Mouse (Mus musculus) heart, embryonic 14.5 days (tissue): ENCODE results near the gene Scrn1. TPM values are rescaled to one million over a fixed set of nuclear protein-coding genes. Genes with fewer than 3 reads are reported as not detected.

Experiments used
- ATAC-seq: fragments of 200-750 bp; cut with Nextera tagmentation; 2 replicates; pipeline ENCODE4 v1.8.0; 2017; ENCODE audit warnings: low read depth, moderate TSS enrichment; ENCODE audit not compliant: insufficient number of reproducible peaks, insufficient read depth, low FRiP score
- H3K27ac ChIP-seq, 2 experiments: fragments of 200-500 bp in 1 of 2; fragments of 300-500 bp in 1 of 2; sonication (generic) in 1 of 2; replicated peaks in 1 of 2; 2 replicates each; pipeline ENCODE4 v1.5.1; 2012 to 2014; ENCODE audit warnings: low read depth in 2 of 2, low read length in 2 of 2, control low read depth in 1 of 2, mild to moderate bottlenecking in 1 of 2, mixed read lengths in 1 of 2; ENCODE audit not compliant: control insufficient read depth in 1 of 2, insufficient read depth in 1 of 2
- H3K27me3 ChIP-seq: fragments of 300-500 bp; sonication (generic); 2 replicates; pipeline ENCODE4 v1.6.1; 2014; ENCODE audit warnings: mild to moderate bottlenecking, low read length, control low read depth; ENCODE audit not compliant: control insufficient read depth, insufficient read depth
- H3K36me3 ChIP-seq: fragments of 300-500 bp; sonication (generic); 2 replicates; pipeline ENCODE4 v1.6.1; 2014; ENCODE audit warnings: mild to moderate bottlenecking, control low read depth, low read length, mixed read lengths; ENCODE audit not compliant: control insufficient read depth, insufficient read depth
- H3K4me1 ChIP-seq, 2 experiments: fragments of 200-500 bp in 1 of 2; fragments of 300-500 bp in 1 of 2; sonication (generic) in 1 of 2; 2 replicates each; pipeline ENCODE4 v1.6.1; 2012 to 2014; ENCODE audit warnings: low read length in 2 of 2, control low read depth in 1 of 2, mixed read lengths in 1 of 2; ENCODE audit not compliant: control insufficient read depth in 2 of 2, insufficient read depth in 2 of 2
- H3K4me2 ChIP-seq: fragments of 300-500 bp; sonication (generic); 2 replicates; pipeline ENCODE4 v1.6.1; 2014; ENCODE audit warnings: mild to moderate bottlenecking, low read length
- H3K4me3 ChIP-seq, 2 experiments: fragments of 200-500 bp in 1 of 2; fragments of 300-500 bp in 1 of 2; sonication (generic) in 1 of 2; 2 replicates each; pipeline ENCODE4 v1.5.1; 2012 to 2014; ENCODE audit warnings: low read length in 2 of 2, mild to moderate bottlenecking in 2 of 2, control low read depth in 1 of 2, low read depth in 1 of 2, moderate library complexity in 1 of 2; ENCODE audit not compliant: control insufficient read depth in 1 of 2, insufficient read depth in 1 of 2
- H3K9ac ChIP-seq: fragments of 300-500 bp; sonication (generic); 2 replicates; pipeline ENCODE4 v1.6.1; 2014; ENCODE audit warnings: mild to moderate bottlenecking, low read length
- H3K9me3 ChIP-seq: fragments of 300-500 bp; sonication (generic); 2 replicates; pipeline ENCODE4 v1.6.1; 2016; ENCODE audit warnings: low read length, control low read depth; ENCODE audit not compliant: control insufficient read depth
- WGBS: fragments of 180-500 bp; shearing (Covaris S2); extraction: QIAGEN DNeasy Blood & Tissue Kit; methylation state at CpG from one replicate; pipeline ENCODE4 v1.1.7; 2014; 5-methylcytosine and 5-hydroxymethylcytosine counted together
- polyA plus RNA-seq: library from polyadenylated mRNA; unstranded; fragments of >200 nt; fragmentation: Nextera tagmentation; extraction: Ambion mirVana; gene quantifications from 2 replicates; pipeline ENCODE4 v1.2.1, GENCODE M21; 2014

Gene Scrn1
- polyA plus RNA-seq, 1 experiment from 2014 or later, result 11.1 TPM

GRCm38 (mm10) chr6:54485000-54485399, 81.3 kb downstream of the Scrn1 start:
- Histone ChIP-seq H3K4me2 (peak overlapping the region; percentile 66), H3K27ac (no peak overlapping the region), H3K4me1 (peaks cover 4 to 5% of the 10 kb centered on the region in 2 experiments; a peak in 3 of 4 replicates), H3K4me3 (peak overlapping the region in 1 of 2 experiments; percentile 31; a peak in 2 of 4 replicates), H3K9ac (peak overlapping the region; percentile 39; the same call in 1 of the 2 replicates), H3K9me3 (no peaks in the 10 kb centered on the region), H3K27me3 (no peaks in the 10 kb centered on the region), H3K36me3 (peaks cover 18% of the 10 kb centered on the region; the same call in 1 of the 2 replicates)
- ATAC-seq, result no peak
- WGBS, result 45% methylated on average over 11 of the region's 12 CpGs

GRCm38 (mm10) chr6:54481390-54482112, 84.7 kb downstream of the Scrn1 start:
- Histone ChIP-seq H3K4me2 (no peak overlapping the region), H3K36me3 (no peaks in the 10 kb centered on the region; the same call in 1 of the 2 replicates), H3K27me3 (no peaks in the 10 kb centered on the region), H3K4me3 (no peak overlapping the region), H3K9me3 (no peaks in the 10 kb centered on the region), H3K27ac (no peak overlapping the region), H3K4me1 (peaks cover 5 to 8% of the 10 kb centered on the region in 2 experiments), H3K9ac (no peak overlapping the region)
- 64% methylated on average over 15 of the region's 15 CpGs for WGBS
- ATAC-seq, result no peak

GRCm38 (mm10) chr6:54478646-54479324, 87.5 kb downstream of the Scrn1 start:
- no peak overlapping the region for H3K4me2 ChIP-seq
- H3K27me3 ChIP-seq, result no peaks in the 10 kb centered on the region

GRCm38 (mm10) chr6:54475926-54476667, 90.2 kb downstream of the Scrn1 start:
- Histone ChIP-seq H3K27ac (peak overlapping the region in 1 of 2 experiments; percentile 43; a peak in 2 of 4 replicates), H3K4me3 (no peak overlapping the region), H3K4me2 (no peak overlapping the region), H3K27me3 (no peaks in the 10 kb centered on the region), H3K4me1 (peaks cover 29 to 47% of the 10 kb centered on the region in 2 experiments), H3K9ac (peak overlapping the region; percentile 27; the same call in 1 of the 2 replicates), H3K36me3 (no peaks in the 10 kb centered on the region), H3K9me3 (no peaks in the 10 kb centered on the region)
- 80% methylated on average over 19 of the region's 19 CpGs for WGBS
- ATAC-seq, result no peak

More at GRCm38 (mm10) chr6:54478646-54479324, 87.5 kb downstream of the Scrn1 start:
- no peak overlapping the region for H3K9ac ChIP-seq
- no peak overlapping the region for H3K4me3 ChIP-seq
- no peak overlapping the region for H3K27ac ChIP-seq
- ATAC-seq, result no peak
- H3K36me3 ChIP-seq, result no peaks in the 10 kb centered on the region
- peaks cover 13 to 21% of the 10 kb centered on the region in 2 experiments for H3K4me1 ChIP-seq
- no peaks in the 10 kb centered on the region for H3K9me3 ChIP-seq
- WGBS, result 59% methylated on average over 5 of the region's 5 CpGs

GRCm38 (mm10) chr6:54472846-54473715, 93.2 kb downstream of the Scrn1 start:
- H3K4me2 ChIP-seq, result peak overlapping the region; percentile 9
- H3K27me3 ChIP-seq, result no peaks in the 10 kb centered on the region
- H3K9me3 ChIP-seq, result no peaks in the 10 kb centered on the region
- ATAC-seq, result peak; percentile 60
- no peak overlapping the region for H3K9ac ChIP-seq
- peak overlapping the region; percentile 70 to 79 for H3K27ac ChIP-seq
- no peak overlapping the region for H3K4me3 ChIP-seq
- H3K36me3 ChIP-seq, result no peaks in the 10 kb centered on the region
- WGBS, result 47% methylated on average over 8 of the region's 8 CpGs
- H3K4me1 ChIP-seq, result peaks cover 31 to 56% of the 10 kb centered on the region in 2 experiments

GRCm38 (mm10) chr6:54471866-54472265, 94.4 kb downstream of the Scrn1 start:
- peaks cover 33 to 63% of the 10 kb centered on the region in 2 experiments for H3K4me1 ChIP-seq
- no peaks in the 10 kb centered on the region for H3K36me3 ChIP-seq
- no peaks in the 10 kb centered on the region for H3K9me3 ChIP-seq
- H3K4me2 ChIP-seq, result peak overlapping the region; percentile 9; the same call in 1 of the 2 replicates
- H3K4me3 ChIP-seq, result no peak overlapping the region
- no peak overlapping the region for H3K9ac ChIP-seq
- 38% methylated on average over 7 of the region's 7 CpGs for WGBS
- ATAC-seq, result no peak
- no peaks in the 10 kb centered on the region for H3K27me3 ChIP-seq
- H3K27ac ChIP-seq, result peak overlapping the region; percentile 57 to 79
